Mouse (Mus musculus) heart, adult 9 months (tissue): ENCODE results near the gene Snta1.

Source experiments
- DNase-seq, 2 experiments: peaks; one replicate each; pipeline ENCODE4 v3.0.0; 2022; ENCODE audit warnings: low spot score in 2 of 2

Gene Snta1

DNA sequence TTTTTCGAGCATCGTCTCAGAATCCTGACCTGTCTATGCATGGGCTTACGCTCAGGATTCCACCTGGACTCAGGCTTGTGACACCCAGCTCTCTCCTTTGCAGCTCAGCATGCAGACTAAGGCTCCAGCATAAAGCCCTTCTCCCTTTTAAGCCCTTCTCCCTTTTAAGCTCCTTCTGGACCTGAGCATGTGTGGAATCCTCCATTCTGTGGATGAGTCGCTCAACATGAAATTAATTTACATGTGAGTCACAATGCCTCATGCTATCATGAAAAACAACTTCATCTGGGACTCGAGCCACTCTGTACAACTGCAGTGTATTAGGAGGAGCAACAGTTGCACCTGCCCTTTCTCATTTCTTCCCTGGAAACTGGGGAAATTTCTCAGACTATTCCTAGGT, 14.3 kb upstream of the Snta1 start:
- no peak for DNase-seq

DNA sequence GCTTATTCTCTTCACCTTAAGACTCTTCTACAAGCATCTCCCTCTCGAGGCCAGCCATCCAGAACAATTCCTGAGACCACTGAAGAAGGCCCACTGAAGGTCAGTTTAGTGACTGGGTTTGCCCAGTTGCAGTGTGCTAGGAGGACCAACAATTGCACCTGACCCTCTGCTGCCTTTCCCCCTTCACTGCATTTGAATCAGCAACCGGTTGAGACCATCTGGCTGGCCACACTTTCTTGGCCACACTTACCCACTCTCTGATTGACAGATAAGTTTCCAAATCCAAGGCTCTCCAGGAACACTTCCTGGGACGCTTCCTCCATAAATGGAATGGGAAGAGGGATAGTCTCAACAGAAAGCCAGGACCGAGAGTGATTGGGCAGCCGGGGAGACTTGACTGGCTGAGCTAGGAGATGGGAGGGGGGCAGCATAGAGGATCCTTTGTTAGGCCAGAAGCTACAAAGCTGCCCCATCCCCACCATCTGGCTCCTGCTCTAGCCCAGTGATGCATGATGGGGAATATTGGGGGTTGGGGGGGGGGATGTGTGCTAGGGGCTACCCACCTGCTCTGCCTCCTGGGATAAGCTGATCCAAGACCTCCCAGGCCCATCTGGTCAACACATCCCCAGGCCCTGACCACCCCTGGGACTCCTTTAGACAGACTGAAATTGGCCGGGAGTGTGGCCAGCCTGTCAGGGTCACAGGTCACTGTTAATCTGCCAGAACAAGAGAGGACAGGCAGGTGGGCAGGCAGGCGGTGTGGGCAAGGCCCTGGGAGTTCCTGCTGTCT, 13.2 kb upstream of the Snta1 start:
- no peak for DNase-seq

DNA sequence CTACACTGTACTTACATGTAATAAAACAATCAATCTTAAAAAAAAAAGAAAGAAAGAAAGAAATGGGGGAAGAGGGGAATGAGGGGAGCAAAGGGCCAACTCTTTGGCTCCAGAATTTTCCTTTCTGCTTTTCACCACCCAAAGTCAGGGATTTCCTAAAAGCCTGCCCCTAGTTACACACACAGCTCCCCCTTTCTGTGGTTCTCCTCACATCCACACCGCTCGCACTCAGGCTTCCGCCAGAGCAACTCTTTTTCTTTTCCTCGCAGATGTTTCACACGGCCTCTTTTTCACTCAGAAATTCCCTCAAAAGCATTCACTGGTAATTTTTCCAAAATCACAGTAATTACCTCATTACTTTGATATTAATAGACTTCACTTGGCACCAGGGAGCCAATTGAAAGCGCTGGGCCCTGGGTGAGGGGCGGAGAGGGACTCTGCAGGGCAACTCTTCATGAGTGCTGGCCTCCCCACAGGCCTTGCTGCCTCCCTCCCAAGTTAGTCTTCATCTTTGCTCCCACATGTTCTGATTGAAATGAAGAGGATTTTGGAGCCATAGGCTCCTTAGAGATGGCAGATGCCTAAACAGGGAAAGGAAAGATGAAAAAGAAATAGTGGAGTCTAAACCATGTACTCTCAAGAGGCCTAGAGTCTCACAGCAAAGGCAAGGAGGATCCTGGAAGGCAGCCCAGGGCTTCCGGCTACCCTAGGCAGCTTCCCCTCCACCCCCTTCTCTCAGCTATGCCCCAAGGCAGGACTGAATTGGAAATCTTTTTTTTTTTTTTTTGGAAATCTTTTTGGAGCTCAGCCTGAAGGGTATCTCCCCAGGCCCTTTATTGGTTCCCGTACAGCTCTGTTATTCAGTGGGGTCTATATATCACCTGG, 12.0 kb upstream of the Snta1 start:
- DNase-seq, result no peak

DNA sequence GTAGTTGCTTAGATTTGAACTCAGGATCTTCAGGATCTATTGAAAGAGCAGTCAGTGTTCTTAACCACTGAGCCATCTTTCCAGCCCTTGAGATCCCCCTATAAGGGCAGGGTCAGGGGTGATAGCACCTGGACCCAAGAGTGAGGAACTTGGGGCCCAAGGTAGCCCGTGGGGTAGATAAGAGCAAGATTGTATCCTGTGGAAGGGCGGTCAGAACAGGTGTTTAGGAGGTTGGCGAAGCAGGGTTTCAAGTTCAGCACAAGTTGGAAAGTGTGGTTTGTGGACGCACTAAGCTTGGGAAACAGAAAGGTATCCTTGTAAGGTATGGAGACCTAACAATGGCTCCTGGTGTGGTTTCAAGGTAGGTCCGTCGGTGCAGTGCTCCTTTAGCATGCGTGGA, 10.1 kb upstream of the Snta1 start:
- DNase-seq, result no peak

DNA sequence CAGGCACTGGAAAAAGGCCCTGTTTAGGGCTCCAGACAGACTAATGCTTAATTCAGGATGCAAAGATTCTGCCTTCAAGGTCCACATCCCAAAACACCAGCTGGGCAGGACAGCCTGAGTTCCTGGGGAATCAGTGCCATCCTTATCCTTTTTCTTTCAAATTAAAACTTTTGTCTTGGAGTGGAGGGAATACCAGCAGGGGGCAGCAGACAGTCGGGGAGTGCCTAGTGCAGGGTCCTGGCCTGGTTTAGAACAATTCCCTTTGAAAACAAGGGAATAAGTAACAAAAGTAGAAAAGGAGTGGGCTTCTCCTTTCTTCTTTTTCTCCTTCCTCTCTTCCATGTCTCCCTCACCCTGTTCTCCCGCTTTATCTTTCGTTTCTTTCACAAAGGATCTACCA, 9.2 kb upstream of the Snta1 start:
- no peak for DNase-seq

DNA sequence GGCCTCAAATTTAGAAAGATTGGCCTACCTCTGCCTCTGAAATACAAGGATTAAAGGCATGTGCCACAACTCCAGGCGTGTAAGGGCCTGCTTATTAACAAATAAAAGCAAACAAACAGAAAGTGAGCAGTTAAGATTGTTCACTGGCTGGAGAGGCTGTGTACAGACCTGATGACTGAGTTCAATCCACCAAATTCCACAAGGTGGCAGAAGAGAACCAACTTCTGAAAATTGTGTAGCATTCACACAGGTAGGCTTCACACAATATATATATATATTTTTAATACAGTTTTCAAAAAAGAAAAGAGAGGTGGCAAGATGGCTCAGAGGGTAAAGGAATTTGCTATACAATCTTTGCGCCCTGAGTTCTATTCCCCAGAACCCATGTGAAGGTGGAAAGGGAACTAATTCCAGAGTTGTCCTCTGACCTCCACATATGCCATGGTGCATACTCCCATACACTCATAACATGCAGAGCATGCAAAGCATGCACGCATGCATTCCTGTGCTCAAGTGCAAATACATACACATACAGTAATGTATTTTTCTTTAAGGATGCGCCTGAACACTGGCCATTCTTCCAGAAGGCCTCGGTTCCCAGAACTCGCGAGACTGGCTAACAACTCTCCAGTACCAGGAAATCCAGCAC, 4.2 kb upstream of the Snta1 start:
- DNase-seq, result no peak

DNA sequence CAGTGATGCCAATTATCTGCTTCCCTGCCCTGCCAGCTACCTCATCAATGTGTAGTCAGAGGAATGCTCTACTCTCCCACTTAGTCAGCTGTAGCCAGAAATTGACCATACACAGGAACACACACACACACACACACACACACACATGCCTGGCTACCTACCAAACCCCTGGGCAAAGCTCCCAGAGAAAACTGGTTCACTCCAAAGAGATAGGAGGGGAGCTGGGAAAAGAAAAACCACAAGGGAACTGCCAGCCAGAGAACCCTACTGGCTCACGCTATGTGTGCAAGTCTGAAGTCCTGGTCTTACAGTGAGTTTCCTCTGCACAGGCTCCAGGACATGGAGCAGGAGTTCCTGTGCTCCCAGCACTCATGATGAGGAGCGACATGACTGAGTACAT, 2.5 kb upstream of the Snta1 start:
- DNase-seq, result peak; percentile 45 to 69

DNA sequence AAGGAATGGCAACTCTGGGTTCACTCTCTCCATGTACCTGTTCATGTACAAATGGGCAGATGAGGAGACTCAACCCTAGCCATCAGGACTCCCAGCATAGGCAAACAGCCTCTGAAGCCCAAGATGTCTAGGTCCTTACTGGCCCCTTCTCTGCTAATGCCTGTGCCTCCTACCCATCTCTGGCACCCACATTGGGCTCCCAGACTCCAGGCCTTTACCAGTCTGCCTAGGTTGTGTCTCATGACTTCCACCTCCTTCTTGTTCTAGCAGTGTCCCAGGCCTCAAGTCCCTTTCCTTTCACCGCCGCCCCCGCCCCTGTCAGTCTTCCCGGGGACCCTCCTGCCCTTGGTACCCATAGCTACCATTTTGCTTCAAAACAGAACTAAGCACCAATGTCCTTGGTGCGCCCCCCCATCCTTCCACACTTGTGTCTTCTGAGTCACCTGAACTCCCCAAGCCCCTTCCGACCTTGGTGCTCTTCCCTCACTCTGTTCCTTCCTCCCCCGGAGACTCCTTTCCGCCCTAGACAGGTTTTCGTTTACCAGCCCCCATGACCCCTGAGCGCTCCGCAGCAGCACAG, 746 bp downstream of the Snta1 start:
- DNase-seq, result peak in 1 of 2 experiments; percentile 16

DNA sequence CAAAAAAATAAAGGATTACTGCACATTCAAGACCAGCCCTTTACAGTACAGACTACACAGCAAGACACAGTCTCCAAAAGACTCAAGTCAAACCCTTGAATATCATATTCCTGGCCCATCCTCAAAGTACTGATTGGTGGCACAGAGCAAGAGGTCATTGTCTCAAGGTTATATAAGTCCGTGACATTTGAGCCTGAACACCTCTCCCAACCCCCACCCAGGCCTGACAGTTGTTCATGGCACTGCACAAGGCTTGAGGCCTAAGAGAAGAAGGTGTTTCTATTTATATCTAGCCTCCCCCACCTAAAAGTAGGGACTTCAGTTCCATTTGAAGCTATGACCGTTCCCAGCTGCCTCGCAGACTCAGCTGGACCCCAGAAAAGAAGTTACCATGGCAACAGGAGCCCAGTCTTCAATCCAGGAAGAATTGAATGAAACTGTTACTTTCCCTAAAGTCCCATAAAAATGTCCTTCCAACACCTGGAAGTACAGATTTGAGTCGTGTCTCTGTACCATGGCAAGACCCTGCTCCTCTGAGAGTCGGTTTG, 2.4 kb downstream of the Snta1 start:
- DNase-seq, result no peak

DNA sequence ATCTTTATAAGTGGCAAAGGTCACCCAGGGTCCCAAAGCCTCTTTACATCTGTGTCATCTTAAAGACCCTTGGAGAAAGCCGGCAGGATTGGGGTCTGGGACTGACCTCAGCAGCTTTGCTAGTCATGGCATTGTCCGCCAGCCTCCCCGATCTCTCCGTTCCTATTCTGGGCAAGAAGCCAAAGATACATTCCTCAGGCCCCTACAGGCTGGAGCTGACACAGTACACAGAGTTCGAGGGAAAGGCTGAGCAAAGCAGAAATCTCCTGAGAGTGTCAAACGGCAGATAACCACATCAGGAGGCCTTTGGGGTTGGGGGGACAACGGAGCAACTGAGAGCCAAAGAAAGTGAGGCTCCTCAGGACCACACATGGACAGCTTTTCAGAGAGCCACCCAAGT, 5.1 kb downstream of the Snta1 start:
- peak; percentile 68 to 79 for DNase-seq

DNA sequence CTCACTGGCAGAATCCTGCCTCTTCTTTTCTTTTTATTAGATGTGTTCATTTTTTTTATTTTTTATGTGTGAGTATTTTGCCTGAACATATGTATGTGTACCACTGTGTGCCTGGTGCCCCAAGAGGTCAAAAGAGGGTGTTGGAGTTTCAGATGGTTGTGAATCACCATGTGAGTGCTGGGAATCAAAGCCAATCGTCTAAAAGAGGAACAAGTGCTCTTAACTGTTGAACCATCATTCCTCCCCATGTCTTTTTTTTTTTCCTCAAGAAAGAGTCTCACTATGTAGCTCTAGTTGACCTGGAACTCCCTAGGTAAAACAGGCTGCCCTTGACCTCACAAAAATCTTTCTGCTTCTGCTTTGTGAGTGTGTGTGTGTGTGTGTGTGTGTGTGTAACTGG, 5.9 kb downstream of the Snta1 start:
- DNase-seq, result no peak

DNA sequence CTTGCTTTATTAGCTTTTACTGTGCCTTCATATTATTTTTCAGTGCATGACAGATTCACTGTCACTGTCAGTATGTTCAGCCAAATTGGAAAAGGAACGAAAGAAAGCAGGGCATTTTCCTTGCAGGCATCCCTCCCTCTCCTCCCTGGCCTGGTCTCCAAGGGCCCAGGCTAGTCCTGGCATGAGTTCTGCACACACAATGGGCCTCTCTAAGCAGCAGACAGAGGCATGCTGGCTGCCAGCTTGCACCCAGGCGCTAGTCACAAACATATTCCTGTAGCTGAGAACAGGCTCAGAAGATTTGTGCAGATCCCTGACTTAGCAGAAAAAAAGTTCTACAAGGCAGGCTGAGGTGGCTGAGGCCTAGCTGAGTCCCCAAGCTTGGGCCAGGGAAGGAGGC, 8.6 kb downstream of the Snta1 start:
- DNase-seq, result no peak

DNA sequence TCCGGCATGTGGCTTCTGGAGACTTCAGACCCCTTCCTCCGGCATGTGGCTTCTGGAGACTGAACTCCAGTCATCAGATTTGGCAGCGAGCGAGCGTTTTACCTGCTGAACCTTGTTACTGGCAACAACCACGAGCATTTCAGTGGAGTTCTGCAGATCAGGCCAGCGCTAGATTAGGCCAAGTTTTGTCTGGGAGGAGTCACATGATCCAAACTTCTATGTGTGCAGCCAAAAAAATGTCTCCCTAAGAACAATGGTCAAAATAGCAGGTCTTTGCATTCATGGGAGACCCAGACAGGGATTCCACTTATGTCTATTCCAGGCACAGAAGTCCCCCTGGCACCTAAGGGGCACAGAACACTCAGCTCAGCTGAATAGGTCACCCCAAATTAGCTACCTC, 9.6 kb downstream of the Snta1 start:
- DNase-seq, result peak in 1 of 2 experiments; percentile 34

DNA sequence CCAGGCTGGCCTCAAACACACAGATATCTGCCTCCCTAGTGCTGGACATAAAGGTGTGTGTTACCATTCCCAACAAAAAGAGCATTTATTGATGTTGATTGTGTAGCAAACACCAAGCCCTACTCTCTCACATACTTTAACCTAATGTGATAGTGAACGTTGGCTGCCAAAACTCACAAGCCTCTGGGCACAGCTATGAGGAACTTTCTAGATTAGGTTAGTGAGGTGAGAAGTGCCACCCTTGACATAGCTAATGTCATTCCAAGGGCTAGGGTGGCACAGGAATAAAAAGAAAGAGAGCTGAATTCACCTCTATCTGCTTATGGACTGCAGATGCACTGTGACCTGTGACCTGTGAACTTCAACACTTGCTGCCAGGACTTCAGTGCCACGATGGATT, 11.4 kb downstream of the Snta1 start:
- DNase-seq, result no peak

DNA sequence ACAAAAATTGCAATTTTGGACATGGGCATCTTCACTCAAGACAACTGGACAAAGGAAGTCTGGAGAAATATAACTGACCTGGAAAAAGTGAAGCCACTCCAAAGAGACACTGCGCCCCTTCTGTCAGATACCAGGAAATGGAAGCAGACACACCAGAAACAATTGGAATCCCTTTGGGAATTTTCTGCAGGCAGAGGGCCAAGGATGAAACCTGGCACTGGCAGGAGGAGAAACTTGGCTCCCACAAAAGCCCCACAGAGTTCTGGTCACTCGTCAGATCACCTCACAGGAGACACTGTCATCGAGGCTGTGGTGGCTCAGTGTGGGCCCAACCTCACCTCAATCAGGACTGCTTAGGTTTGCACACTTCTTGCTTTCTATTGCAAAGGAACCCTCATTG, 13.3 kb downstream of the Snta1 start:
- no peak for DNase-seq

DNA sequence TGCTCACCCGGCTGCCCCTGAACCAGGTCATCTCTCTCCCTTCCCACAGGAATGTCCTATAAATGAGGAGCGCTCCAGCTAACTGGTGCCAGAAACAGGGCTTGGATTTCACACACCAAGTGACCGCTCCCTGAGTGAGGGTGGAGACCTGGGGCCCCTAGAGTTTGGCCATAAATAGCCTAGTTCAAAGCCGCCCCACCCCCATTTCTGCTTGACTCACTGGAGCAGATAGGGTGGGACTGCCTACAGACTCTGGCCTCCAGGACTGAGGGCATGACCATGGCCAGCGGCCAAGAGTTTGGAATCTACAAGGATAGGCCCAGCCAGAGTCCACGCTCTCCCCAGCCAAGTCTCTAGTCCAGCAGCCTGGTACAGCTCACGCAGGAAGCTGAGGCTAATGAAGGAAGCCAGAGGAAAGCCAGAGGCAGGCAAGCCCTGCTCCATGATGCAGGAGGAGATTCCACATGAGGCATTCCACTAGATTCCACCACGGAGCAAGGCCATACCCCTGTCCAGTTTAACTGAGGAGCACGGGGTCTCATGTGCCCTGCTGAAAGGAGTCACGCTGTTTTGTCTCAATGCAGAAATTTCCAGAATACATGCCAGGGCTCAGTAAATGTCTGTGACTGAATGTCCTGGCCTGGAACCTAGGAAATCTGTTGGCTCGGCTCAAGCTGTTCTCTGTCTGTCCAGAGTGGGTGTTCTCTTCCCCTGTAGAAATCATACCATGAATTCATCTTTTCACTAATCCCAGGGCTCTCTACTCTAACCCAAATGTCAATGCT, 17.5 kb downstream of the Snta1 start:
- DNase-seq, result peak; percentile 95

DNA sequence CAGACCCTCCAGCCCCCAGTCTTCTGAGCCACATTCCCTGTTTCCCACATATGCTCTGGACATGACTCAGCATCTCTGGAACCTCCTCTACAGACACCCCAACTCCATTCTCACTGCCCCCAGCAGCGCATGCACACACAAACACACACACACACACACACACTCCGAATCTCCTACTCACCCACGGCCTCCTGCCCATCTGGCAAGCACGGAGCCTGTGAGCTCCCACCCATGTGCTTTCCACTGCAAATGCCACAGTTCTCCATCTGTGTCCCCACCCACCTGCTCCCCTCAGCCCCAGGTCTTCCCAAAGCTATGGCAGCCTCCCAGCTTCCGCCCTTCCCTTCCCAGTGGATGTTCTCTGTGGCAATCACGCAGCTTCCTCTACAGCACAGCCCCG, 28.8 kb downstream of the Snta1 start:
- no peak for DNase-seq

DNA sequence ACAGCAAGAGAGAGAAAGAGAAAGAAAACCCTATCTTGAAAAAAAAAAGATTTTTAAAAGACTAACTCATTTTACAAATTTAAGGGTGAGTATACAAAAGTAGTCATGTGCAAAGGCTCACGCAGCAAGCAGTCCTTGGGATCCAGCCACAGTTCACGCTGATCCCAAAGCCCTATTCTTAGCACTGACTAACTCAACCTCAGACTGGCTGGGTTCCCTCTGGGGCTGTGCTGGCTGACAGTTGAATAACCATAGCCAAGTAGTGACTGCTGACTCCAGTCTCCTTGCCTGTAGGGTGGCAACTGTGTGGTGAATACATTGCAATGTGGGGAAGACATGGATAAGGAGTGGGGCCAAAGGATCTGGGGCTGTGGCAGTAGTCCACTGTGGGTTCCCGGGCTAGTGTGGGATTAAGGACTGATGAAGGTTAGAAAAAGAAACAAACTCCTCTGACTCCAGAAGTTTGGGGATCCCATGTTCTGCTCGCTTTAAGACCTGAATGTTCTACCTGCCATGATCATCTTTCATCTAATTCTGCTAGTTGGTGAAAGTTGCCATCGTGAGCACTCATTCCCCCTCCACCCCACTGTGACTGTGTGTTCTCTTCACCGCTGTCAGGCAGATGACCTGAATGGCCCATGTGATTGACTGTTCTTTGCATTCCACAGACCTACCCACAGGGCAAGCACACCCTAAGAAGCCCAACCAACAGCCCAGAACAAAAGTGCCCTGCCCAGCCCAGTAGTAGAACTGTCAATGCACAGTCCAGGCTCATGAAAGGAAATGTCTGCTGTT, 32.9 kb downstream of the Snta1 start:
- peak; percentile 75 to 82 for DNase-seq

DNA sequence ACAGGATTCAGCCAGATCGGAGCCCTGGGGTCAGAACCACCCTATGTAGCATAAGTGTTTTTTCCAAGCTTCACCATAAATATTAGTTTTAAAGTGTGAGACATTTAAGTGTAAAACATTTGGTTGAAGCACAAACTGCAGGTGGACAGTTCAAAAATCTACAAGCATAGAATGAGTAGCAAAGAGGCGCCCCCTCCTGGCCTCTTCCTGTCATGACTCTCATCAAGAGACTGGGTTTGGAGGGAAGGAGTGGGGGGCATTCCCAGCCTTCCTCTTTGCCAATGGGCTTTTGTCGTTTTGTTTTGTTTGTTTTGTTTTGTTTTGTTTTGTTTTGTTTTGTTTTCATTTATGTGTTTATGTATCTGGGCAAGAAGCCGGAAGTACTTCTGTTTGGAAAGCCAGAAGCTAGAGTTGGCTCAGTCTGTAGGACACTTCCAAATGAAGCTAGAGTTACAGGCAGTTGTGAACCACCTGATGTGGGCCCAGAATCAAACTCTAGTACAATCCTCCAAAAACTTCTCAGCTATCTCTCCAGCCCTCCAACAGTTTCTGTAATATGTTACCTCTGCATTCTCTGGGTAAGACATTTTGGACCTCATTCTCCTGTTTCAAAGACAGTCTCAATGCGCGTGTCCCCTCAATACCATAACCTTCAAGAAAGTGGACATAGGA, 33.8 kb downstream of the Snta1 start:
- peak; percentile 11 to 54 for DNase-seq
